Mouse (Mus musculus): ENCODE results near the gene Traf1. TPM values are rescaled to one million over a fixed set of nuclear protein-coding genes. Genes with fewer than 3 reads are reported as not detected.
A peak's percentile ranks its signal among the peaks of the same experiment; 100 is the strongest.

Traf1 gene
- total RNA-seq, 2 experiments from 2014 or later = 0.15 TPM; not detected in 1

DNA sequence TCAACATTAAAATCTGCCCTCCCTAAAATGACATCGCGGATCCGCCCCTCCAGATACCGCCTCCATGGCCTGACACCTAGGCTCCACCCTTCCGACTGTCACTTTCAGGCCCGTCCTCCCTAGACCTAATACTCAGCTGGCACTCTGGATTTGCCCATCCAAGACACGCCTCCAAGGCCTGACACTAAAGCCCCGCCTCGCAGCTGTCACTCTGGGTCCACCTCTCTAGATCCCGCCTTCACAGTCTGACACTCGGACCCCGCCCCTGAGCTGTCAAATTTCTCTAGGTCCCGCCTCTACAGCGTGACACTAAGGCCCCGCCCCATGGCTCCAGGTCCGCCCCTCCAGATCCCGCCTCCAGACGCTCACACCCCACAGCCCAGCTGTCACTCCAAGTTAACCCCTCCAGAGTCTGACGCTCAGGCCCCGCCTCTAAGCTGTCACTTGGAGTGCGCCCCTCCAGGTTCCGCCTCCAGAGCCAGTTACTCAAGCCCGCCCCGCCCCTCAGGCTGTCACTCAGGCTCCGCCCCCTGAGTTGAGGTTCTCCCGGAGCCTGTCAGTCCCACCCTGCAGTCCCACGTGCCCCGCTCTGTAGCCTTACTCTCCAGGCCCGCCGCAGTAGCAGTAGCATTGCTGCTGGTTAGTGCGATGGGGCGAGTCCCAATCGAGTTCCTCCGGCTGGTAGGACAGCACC lies 56.6 kb downstream of the Traf1 start:
- ATAC-seq (replicated peaks; ENCODE audit: poor library complexity, severe bottlenecking) = peak; percentile 84

DNA sequence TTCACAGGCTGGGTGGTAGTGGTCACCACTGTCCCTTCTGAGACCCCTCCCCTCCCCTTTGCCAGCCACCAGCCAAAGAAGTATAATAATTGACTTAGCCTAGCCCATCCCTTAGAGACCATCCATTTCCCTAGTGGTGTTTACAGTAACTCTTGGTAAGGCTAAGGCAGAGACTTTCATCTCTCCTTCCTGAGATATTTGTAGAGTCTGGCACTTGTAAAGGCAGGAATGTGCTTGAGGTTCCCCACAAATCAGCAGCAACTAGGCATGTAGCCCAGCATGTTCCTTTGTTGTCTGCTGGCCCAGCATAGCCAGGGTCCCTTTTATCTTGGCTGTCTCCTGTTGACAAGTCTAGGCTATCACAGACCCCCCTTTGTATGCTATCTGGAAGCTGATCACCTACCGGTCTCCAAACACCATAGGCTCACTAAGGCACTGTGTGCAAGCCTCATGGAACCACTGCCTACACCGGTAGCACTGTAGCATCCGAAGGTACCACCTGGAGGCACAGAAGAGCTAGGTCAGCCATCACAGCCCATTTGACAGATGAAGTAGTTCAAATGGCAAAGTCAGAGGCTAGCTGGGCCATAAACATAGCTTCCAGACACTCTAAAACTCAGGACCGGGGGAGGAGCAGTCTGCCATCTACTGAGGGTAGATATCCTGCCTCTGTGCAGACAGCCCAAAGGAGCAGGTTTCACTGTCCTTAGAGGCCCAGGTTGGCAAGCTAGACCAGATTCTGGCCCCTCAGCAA lies 57.7 kb downstream of the Traf1 start:
- ATAC-seq (replicated peaks; ENCODE audit: poor library complexity, severe bottlenecking) = no peak

- ATAC-seq (replicated peaks; ENCODE audit: poor library complexity, severe bottlenecking) = no peak
Observed at GRCm38 (mm10) chr2:34903191-34903590, 58.4 kb downstream of the Traf1 start.

GRCm38 (mm10) chr2:34902731-34903130 lies 58.8 kb downstream of the Traf1 start:
- ATAC-seq (replicated peaks; ENCODE audit: poor library complexity, severe bottlenecking) = no peak

DNA sequence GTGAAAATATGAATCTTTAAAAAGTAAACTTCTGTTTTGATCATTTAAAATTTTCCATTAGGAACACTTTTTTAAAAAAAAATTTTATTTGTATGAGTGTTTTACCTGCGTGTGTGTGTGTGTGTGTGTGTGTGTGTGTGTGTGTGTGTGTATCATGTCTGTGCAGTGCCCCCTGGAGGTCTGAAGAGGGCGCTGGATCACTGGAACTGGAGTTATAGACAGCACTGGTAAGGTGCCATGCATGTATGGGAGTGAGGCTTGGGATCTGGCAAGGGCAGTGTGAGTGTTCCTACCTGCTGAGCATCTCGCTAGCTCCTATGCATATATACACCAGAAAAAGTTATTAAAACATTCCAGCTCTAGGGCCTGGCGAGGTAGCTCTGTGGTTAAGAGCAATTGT lies 59.8 kb downstream of the Traf1 start:
- ATAC-seq (replicated peaks; ENCODE audit: poor library complexity, severe bottlenecking) = no peak

GRCm38 (mm10) chr2:34900412-34900811 lies 61.2 kb downstream of the Traf1 start:
- no peak for ATAC-seq (replicated peaks; ENCODE audit: poor library complexity, severe bottlenecking)

DNA sequence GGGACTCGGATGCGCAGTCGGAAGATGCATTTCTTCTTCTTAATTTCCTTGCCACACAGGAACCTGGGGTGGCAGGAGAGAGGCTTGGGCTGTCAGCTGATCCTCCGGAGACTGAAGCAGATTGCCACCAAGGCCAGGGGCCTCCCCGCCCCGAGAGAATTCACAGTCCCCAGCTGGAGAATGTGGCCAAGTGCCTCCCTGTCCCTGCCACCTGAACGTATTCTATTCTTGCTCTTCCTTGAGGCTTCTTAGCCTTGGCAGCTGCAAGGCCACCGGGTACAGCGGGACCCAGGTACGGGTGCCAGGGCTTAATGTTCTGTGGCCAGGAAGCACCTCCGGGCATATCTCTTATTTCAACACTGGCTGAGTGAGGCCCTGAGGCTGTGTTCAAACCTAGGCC lies 61.9 kb downstream of the Traf1 start:
- ATAC-seq (replicated peaks; ENCODE audit: poor library complexity, severe bottlenecking) = no peak

DNA sequence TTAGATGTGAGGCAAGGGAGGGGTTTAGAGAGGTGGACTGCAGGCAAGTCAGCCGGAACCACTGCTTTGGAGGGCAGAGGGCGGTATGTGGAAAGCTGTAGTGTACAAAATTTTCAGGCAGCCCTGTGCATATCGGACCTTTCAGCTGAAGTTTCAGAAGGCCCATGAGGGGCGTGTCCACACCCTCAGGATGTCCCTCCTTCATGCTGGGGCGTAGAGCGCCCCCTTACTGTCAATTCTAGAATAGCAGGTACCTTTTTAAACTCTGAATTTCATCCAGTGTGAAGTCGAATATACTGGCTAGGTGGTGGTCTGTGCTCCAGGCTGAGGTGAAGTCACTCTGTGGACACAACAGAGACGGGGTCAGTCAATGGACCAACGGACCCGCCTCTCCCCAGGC lies 63.8 kb downstream of the Traf1 start:
- peak; percentile 61; the same call in 1 of the 2 replicates for ATAC-seq (replicated peaks; ENCODE audit: poor library complexity, severe bottlenecking)

- ATAC-seq (replicated peaks; ENCODE audit: poor library complexity, severe bottlenecking) = no peak
Observed at GRCm38 (mm10) chr2:34896821-34897460, 64.6 kb downstream of the Traf1 start.

DNA sequence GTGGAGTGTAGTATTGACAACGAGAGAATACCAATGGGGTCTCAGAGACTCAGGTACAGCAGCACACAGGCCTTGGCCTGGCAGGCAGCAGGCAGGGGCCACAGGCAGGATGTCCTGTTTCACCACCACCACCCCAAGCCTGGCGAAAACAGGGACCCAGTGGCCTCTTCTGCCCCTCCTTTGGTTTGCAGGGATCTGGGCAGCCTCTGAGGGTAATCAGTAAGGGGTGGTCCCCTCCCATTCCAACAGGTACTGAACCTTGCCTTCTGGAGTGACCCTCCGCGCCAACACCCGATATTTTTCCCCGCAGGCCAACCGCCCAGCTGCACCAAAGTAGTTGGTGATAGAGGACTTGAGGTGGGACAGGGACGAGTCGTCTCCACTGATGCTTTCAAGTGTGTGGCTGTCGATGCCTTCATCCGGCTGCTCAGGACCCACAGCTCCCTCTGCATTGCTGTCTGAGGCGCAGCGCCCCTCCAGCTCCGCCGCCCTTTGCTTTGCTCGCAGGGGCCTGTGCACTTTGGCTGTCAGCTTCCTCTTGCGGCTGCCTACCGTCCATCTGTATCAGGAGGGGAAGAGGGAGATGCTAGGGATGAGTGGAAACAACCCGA lies 66.0 kb downstream of the Traf1 start:
- no peak for ATAC-seq (replicated peaks; ENCODE audit: poor library complexity, severe bottlenecking)

DNA sequence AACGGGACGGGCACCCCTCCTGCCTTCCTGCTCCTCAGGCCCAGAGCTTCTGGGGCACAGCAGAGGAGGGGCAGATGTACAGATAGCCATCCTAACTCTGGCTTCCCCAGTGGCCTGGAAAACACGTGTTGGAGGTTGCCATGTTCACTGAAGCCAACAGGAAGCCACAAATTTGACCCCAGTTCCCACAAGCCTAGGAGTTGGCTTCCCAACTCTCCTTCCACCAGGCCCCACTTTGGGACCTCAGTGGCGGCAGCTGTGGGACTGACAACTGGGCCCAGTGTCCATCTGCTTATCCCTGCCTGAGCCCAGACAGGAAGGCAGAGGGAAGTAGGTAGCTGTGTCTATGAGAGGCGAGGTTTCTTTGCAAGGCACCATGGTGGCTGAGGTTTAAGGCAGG lies 67.6 kb downstream of the Traf1 start:
- ATAC-seq (replicated peaks; ENCODE audit: poor library complexity, severe bottlenecking) = peak; percentile 3; the same call in 1 of the 2 replicates

Other genes with a start within 250 kb of the Traf1 start
- gene Gapvd1, start 206.5 kb downstream of the Traf1 start, total RNA-seq (2014; fragmentation: Nextera tagmentation) = 50.1 and 65.5 TPM in 2 replicates
- 56.7 and 70.8 TPM in 2 replicates for gene Gapvd1, start 206.5 kb downstream of the Traf1 start, total RNA-seq (2017)
- gene Hspa5, start 189.8 kb downstream of the Traf1 start, total RNA-seq (2014; fragmentation: Nextera tagmentation) = 559 and 592 TPM in 2 replicates
- gene Hspa5, start 189.8 kb downstream of the Traf1 start, total RNA-seq (2017) = 1,947 and 2,193 TPM in 2 replicates
- gene Rabepk, start 161.9 kb downstream of the Traf1 start, total RNA-seq (2014; fragmentation: Nextera tagmentation) = 31.3 and 33.6 TPM in 2 replicates
- 38.0 and 49.0 TPM in 2 replicates for gene Rabepk, start 161.9 kb downstream of the Traf1 start, total RNA-seq (2017)
- 42.7 and 63.4 TPM in 2 replicates for gene Fbxw2, start 135.5 kb downstream of the Traf1 start, total RNA-seq (2014; fragmentation: Nextera tagmentation)
- 52.8 and 56.7 TPM in 2 replicates for gene Fbxw2, start 135.5 kb downstream of the Traf1 start, total RNA-seq (2017)
- not detected in 2 replicates for gene Gm34653, start 128.8 kb downstream of the Traf1 start, total RNA-seq (2014; fragmentation: Nextera tagmentation)
- not detected in 2 replicates for gene Gm34653, start 128.8 kb downstream of the Traf1 start, total RNA-seq (2017)
- not detected in 2 replicates for gene Cutal, start 87.4 kb downstream of the Traf1 start, total RNA-seq (2014; fragmentation: Nextera tagmentation)
- not detected in 2 replicates for gene Cutal, start 87.4 kb downstream of the Traf1 start, total RNA-seq (2017)
- gene Psmd5, start 86.8 kb downstream of the Traf1 start, total RNA-seq (2014; fragmentation: Nextera tagmentation) = 64.4 and 67.3 TPM in 2 replicates
- gene Psmd5, start 86.8 kb downstream of the Traf1 start, total RNA-seq (2017) = 36.8 and 60.4 TPM in 2 replicates
- gene Phf19, start 47.7 kb downstream of the Traf1 start, total RNA-seq (2014; fragmentation: Nextera tagmentation) = 22.6 and 25.9 TPM in 2 replicates
- gene Phf19, start 47.7 kb downstream of the Traf1 start, total RNA-seq (2017) = 5.9 and 7.9 TPM in 2 replicates
- not detected in 2 replicates for gene Hc, start 99.7 kb upstream of the Traf1 start, total RNA-seq (2014; fragmentation: Nextera tagmentation)
- not detected in 2 replicates for gene Hc, start 99.7 kb upstream of the Traf1 start, total RNA-seq (2017)
- gene AI182371, start 139.8 kb upstream of the Traf1 start, total RNA-seq (2014; fragmentation: Nextera tagmentation) = 0.51 and 2.4 TPM in 2 replicates
- gene AI182371, start 139.8 kb upstream of the Traf1 start, total RNA-seq (2017) = 1.3 and 2.1 TPM in 2 replicates
- 101 and 118 TPM in 2 replicates for gene Cntrl, start 147.7 kb upstream of the Traf1 start, total RNA-seq (2014; fragmentation: Nextera tagmentation)
- 90.1 and 112 TPM in 2 replicates for gene Cntrl, start 147.7 kb upstream of the Traf1 start, total RNA-seq (2017)
- gene Rab14, start 239.3 kb upstream of the Traf1 start, total RNA-seq (2014; fragmentation: Nextera tagmentation) = 102 and 118 TPM in 2 replicates
- gene Rab14, start 239.3 kb upstream of the Traf1 start, total RNA-seq (2017) = 102 and 136 TPM in 2 replicates